Mouse (Mus musculus) spleen, postnatal 0 days (tissue): ENCODE measurements around the gene Dnajb12. TPM values are rescaled to one million over a fixed set of nuclear protein-coding genes. Genes with fewer than 3 reads are reported as not detected.

Experiments used
- polyA plus RNA-seq: library from polyadenylated mRNA; unstranded; fragments of >200 nt; fragmentation: Nextera tagmentation; extraction: Ambion mirVana; gene quantifications from 2 replicates; pipeline ENCODE4 v1.2.1, GENCODE M21; 2015

Gene Dnajb12
- 13.1 and 13.2 TPM in 2 replicates for polyA plus RNA-seq

GRCm38 (mm10) chr10:59879255-59880028 lies at the start of gene Dnajb12:
Gene Dnajb12 (plus strand): TSS chr10:59879556.

Other genes with a start within 250 kb of the Dnajb12 start
- gene Micu1, start 177.1 kb upstream of the Dnajb12 start, polyA plus RNA-seq = 44.1 and 48.3 TPM in 2 replicates
- gene Ddit4, start 72.3 kb downstream of the Dnajb12 start, polyA plus RNA-seq = 8.8 and 9.9 TPM in 2 replicates
- 20.4 and 22.5 TPM in 2 replicates for gene Ascc1, start 123.2 kb downstream of the Dnajb12 start, polyA plus RNA-seq
- gene Anapc16, start 123.6 kb downstream of the Dnajb12 start, polyA plus RNA-seq = 84.1 and 88.3 TPM in 2 replicates
- gene Spock2, start 226.7 kb downstream of the Dnajb12 start, polyA plus RNA-seq = 2.8 and 4.1 TPM in 2 replicates